Mouse (Mus musculus): ENCODE results near the gene Pnpla2. TPM values are rescaled to one million over a fixed set of nuclear protein-coding genes. Genes with fewer than 3 reads are reported as not detected.

Pnpla2 gene
- total RNA-seq, 2 experiments from 2014 or later = 23.2 to 30.4 TPM

DNA sequence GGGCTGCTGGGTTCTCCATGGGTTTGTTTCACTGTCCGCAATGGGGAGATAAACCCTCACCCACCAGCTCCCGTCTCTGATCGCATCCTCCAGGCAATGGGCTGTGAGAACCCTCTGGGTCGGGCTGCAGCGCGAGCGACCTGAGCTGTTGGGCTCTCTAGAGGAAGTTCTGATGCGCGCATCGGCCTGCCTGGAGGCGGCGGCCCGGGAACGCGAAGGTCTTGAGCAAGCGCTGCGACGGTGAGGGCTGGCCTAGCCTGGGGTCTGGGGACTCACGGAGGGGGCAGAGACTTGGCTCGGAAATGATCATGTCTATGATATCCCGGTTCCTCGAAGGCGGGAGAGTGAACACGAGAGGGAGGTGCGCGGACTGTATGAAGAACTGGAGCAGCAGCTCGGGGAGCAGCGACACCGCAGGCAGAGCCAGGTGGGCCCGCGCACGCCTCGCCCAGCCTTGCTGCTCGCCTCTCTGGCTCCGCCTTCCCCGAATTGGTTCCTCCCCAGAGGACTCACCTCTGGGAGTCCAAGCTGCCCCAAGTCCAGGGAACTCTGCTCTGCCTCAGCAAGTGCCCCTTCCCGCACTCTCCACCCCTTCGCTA is 9.7 kb downstream of the Pnpla2 start:
- DNase-seq (ENCODE audit: extremely low spot score in 1 of 2, low spot score in 1 of 2) = no peak

DNA sequence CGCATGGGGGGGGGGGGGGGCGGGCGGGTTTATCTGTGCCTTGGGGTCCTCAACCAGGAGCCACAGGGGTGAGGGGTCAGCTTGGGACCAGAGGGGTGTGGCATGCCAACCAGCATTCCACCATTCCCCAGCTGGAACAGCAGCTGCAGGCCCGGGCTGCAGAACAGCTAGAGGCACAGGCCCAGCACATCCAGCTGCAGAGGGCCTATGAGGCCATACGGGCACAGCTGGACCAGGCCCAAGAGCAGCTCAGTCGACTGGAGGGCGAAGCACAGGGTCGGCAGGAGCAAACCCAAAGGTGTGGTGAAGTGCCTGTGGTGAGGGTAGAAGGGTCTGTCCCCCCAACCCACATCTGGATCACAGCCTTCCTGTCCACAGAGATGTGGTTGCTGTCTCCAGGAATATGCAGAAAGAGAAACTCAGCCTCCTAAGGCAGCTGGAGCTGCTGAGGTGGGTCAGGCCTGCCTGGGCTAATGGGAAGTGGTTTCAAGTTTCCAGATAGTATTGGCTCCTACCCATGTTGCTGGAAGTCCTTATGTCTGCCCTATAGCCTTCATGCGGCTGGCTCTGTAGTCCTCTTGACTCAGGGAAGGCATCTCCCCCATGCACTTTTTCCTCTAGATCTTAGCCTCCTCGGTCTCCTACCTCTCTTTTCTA is 10.5 kb downstream of the Pnpla2 start:
- no peak for DNase-seq (ENCODE audit: extremely low spot score in 1 of 2, low spot score in 1 of 2)

DNA sequence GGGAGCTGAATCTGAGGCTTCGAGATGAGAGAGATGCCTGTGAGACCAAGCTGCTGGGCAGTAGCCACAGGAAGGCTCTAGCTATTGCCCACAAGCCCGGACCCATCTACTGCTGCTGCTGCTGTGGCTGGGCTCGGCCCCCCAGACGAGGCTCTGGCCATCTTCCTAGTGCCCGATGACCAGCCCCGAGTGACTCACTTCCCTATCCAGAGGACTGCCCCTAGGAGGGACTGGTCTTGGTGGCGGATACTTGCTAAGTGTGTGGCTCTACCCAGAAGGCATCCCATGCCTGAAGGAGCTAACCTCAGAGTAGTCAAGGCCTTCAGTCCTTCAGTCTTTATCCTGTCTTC is 11.0 kb downstream of the Pnpla2 start:
- DNase-seq (ENCODE audit: extremely low spot score in 1 of 2, low spot score in 1 of 2) = no peak

DNA sequence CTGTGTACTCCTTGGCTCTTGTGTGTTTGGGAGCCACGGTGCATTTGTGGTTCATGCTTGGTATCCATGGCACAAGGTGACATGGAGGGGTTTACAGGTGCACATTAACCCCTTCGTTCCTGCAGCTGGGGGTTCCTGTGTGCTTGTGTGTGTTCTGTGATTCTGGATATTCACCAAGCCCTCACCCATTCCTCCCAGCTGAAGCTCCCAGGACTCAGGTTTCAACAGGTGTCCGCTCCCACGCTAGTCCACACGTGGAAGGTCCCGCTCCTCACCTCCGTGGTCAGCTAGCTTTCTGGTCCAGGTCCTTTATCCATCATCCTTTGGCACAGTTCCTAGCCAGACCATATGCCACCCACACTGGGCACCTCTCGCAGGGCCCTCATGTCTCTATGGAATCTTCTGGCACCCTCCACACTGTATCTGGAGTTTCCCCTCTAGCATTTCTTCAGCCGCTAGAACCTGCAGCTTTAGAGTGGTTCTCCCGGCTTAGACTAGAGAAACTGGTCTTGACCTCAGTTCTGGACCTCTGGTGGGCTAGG is 11.7 kb downstream of the Pnpla2 start:
- no peak for DNase-seq (ENCODE audit: extremely low spot score in 1 of 2, low spot score in 1 of 2)

DNA sequence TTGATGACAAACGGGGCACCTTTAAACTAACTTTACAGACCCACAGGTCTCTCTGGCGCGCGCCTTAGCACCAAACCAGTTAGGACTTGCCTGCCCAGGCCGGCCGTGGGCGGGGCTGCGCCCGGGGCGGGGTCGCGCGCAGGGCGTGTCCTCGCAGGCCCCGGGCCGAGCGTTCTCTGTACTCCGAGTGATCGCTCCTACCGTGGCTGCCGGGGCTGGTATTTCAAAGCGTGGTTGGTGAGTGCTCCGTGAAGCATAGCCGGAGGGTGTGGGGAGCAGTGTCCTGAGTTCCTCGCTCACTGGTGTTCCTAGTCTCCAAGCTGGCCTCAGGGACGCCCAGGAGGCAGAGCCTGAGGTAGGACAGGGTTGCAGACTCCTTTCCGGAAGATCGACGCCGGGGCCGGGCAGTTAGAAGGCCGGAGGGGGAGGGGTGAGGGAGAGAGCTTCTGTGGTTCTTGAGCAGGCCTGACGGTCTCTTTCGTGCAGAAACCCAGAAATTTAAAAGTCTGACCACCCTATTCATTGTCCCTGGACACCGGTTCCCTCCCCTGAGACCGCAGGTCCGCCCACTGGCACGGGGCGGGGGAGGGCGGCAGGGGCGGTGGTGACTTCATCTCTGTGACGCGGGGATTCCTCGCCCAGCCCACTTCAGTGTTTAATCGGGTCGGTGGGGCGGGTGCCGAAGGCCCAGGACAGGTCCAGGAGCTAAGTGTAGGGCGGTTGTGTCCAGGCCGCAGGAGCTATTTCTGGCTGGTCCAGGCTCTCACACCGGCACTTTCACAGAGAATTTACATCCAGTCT is 12.4 kb downstream of the Pnpla2 start, which contains the start of gene Cd151:
Gene Cd151, plus strand, starts transcription at position 163 of the 801 bp plus-strand sequence.
- peak; percentile 49 to 54 for DNase-seq (ENCODE audit: extremely low spot score in 1 of 2, low spot score in 1 of 2)

DNA sequence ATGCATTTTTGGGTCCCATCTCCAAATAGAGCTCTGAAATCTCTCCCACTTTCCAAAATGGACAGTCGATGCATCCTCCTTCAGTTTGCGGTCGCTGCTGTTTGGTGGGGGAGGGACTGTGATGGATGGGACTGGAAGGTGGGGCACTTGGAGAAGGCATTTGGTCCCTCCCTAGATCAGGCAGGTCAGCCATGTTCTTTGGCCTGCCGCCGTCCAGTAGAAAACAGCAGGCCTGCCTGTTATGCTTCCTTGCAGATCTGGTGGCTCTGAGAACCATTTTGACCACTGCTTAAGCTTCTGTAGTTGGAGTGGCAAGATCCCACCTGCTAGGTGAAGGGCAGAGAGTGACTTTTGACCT is 13.1 kb downstream of the Pnpla2 start:
- no peak for DNase-seq (ENCODE audit: extremely low spot score in 1 of 2, low spot score in 1 of 2)

DNA sequence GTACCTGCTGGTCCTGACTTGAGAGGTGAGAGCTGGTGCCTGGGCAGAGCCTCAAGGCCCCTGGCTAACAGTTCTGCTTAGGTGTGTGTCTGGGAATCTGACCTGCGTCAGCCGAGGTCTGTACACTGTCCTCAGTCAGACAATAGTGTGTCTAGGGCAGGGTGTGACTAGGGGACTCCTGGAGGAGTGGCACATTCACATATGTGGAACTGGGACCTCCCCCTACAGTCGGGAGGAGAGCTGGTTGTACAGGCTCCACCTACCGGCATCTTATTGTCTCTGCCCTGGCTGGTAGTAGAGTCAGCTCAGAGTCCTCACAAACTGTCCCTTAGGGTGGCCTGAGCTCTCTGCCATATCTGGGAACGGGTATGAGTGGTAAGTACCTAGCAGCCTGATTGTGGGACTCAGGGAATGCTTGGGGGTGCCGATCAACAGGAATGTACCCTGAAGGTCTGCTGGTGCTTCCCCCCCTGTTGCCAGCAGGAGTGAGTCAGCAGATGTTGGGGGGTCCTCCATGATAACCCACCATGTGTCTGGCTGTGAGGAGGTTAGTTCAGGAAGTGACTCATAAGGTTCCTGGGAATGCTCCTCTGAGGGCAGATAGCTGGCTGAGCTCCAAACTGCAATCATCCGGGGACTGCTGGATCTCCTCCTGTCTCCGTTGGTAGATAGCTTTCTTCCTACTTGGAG is 13.7 kb downstream of the Pnpla2 start:
- DNase-seq (ENCODE audit: extremely low spot score in 1 of 2, low spot score in 1 of 2) = peak in 1 of 2 experiments; percentile 38

DNA sequence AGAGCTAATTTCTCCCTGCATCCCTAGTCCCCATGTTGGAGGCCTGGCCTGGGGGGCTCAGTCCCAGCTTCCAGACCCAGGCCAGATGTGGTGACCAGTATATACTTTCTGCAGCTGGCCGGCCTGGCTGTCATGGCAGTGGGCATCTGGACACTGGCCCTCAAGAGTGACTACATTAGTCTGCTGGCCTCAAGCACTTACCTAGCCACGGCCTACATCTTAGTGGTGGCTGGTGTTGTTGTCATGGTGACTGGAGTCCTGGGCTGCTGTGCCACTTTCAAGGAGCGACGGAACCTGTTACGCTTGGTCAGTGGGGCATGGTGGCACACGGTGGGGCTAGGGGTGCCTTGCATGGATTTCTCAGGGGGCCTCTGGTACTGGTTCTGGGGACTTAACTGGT is 14.4 kb downstream of the Pnpla2 start:
- DNase-seq (ENCODE audit: extremely low spot score in 1 of 2, low spot score in 1 of 2) = no peak

DNA sequence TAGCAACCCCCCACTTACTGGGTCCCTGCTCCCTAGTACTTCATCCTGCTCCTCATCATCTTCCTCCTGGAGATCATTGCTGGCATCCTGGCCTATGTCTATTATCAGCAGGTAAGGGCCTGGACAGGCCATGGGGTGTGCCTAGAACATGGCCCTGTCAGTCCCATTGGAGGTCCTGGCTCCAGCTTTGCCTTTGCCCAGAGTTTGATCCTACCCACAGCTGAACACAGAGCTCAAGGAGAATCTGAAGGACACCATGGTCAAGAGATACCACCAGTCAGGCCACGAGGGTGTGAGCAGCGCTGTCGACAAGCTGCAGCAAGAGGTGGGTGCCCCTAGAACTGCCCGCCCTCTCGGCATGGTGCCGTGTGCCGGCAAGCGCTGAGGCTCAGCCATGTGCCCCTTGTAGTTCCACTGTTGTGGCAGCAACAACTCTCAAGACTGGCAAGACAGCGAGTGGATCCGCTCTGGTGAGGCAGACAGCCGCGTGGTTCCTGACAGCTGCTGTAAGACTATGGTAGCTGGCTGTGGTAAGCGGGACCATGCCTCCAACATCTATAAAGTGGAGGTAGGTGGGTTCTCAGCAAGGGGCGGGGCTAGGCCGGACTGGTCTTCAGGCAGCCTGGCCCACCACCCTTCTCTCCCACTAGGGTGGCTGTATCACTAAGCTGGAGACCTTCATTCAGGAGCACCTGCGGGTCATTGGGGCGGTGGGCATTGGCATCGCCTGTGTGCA is 15.1 kb downstream of the Pnpla2 start:
- no peak for DNase-seq (ENCODE audit: extremely low spot score in 1 of 2, low spot score in 1 of 2)

DNA sequence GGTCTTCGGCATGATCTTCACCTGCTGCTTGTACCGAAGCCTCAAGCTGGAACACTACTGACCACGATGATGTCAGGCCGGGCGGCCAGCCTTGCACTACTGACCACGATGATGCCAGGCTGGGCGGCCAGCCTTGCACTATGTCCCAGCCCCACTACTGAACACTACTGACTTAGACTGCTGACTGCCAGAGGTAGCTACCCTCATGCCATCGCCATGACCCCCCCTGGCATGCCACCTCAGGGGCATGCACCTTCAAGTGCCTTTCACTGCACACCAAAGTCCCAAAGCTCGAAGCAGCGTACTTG is 15.6 kb downstream of the Pnpla2 start:
- DNase-seq (ENCODE audit: extremely low spot score in 1 of 2, low spot score in 1 of 2) = no peak

DNA sequence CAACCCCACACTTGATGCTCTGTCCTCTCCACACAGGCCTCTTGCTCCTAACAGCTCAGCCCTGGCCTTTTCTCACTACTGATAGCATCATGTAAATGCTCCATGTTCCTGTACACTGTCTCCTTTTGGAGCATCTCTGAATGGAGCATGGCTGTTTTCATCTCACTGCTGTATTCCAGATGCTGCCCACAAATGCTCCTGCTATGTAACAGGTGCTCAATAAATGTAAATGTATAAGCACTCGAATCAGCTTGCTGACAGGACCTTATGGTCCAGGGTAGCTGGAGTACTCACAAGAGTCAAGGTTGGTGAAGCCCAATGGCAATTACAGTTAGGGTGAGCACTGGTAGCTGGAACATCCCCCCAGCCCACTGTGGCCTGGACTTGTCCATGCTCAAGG is 16.2 kb downstream of the Pnpla2 start:
- DNase-seq (ENCODE audit: extremely low spot score in 1 of 2, low spot score in 1 of 2) = no peak

DNA sequence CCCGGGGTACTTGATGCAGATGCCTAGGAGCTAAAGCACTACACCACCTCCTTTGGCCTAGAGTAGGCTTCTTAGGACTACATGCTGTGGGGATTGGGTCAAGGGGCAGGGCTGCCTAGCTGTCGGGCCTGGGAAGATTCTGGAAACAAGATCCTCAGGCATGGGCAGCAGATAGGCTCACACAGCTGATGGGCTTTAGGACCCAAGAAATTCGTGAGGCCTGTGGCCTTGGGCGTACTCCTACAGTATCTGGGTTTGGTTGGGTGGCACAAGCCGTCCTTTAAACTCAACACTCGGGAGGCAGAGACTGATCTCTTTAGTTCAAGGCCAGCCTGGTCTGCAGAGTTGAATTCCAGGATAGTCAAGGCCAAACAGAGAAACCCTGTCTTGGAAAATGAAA is 17.2 kb downstream of the Pnpla2 start:
- DNase-seq (ENCODE audit: extremely low spot score in 1 of 2, low spot score in 1 of 2) = no peak

DNA sequence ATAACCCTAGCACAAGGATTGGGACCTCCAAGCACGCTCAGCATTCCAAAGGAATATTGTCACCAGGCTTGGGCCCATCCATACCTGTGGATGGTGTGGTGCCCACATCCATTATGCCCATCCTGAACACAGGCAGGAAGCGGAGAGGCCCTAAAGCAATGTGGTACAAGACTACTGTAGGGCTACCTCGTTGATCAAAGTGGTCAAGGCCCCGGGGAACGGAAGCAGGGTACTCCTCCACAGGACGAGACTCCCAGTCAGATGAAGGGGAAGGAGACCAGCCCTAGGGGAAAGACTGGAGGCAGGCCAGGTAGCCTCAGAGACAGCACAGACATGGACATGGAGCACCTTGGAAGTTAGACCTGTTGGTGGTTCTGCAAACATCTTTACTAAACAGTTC is 17.8 kb downstream of the Pnpla2 start:
- DNase-seq (ENCODE audit: extremely low spot score in 1 of 2, low spot score in 1 of 2) = no peak

DNA sequence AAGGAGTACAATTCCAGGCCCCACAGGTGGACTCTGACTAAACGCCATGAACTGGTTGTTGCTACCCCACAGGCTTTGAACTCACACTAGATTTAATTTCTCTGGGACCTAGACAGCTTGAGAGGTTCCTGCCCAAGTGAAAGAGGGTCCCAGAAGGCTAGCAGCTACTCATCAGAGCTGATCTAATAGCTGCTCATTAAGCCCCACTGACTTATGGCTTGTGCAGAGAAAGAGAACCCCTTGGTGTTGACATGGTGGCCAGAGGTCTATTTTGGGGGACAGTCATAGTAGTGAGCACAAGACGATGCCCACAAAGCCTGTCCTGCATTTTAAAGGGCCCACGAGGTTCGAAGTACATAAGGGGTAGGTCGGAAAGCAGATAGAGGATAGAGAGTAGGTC is 19.2 kb downstream of the Pnpla2 start:
- DNase-seq (ENCODE audit: extremely low spot score in 1 of 2, low spot score in 1 of 2) = no peak

DNA sequence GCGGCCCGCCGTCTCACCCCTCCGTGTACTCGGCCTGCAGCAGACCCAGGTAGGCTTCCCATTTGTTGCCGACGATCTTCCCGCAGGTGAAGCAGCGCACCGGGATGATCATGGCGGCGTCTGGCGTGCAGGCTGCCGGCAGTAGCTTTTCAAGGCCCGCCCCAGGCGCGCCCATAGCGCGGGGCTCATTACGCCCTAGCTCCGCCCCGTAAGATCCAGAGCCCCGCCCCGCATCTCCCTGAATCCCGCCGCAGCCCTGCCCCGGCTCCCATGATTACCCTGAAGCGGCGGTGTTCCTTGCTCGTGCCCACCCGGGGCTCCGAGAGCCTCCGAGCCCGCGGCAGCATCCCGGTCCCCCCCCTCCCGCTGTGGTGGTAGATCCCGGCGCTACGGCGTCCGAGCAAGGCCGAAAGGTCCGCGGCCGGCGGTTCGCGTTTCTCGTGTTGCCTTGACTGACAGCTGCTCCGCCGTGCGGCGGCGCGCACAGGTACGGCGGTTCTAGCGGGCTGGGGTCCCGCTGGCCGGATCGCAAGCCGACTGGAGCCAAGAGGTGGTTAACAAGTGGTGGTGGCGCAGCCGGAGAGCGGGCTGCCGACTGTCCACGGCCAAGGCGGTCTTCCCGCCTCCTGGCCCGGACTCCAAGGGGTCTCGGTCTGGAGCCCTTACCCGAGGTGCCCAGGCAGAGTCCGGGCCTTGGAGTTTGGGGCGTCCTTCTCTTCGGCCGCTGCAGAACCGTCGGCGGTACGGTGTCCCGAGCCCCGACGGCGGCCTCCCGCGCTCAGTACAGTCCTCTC is 20.2 kb downstream of the Pnpla2 start, which contains the start of the genes Polr2l and Tspan4:
Gene Polr2l, minus strand, starts transcription at position 122 of the 794 bp plus-strand sequence.
Gene Tspan4, plus strand, starts transcription at position 230 of the 794 bp plus-strand sequence.
- DNase-seq (ENCODE audit: extremely low spot score in 1 of 2, low spot score in 1 of 2) = peak; percentile 78 to 93

DNA sequence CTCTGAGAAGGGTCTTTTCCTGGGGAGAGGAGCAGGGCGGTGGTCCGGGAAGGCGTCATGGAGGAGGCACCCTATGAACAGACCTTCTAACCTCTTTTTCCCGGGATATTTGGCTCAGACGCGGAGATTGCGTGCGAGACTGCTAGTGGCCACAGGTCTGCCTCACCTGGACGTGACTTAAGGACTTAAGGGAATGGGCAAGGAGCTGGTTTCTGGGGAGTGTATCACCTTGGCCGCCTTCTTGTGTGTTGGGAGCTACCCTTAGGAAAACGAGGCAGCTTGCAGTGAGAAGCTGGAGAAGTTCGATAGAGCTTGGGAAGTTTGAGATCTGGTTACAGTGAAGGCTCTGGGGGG is 20.8 kb downstream of the Pnpla2 start:
- no peak for DNase-seq (ENCODE audit: extremely low spot score in 1 of 2, low spot score in 1 of 2)

DNA sequence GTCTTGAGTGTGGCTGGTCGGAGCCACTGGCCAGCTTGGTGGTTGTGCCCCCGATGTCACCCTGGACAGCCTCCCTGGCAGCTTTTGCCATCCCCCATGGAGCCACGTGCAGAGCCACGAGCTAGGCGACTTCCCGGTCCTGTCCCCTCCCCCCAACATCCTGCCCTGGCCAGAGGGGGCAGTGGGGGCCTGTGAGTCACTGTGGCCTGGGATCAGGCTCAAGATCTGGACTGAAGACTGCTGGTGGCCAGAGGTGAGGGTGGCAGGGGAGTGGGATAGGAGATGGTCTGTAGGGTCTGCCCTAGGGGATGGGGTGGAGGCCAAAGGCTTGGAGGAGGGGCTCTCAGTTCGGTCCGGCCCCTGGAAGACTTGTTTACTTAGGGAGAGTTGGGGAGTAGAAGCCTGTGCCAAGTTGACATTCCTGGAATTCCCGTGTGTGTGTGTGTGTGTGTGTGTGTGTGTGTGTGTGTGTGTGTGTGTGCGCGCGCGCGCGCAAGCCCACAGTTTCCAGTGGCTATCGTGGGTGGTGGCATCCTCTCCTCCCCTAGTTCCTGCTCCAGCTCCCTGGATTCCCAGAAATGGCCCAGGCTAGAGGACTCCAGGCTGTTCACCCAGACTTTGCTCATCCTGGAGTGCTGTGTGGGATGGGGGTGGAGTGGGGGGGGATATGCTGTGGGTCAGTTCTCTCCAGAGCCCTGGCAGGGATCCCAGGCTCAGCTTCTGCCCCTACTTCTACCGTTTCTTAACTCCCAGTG is 21.4 kb downstream of the Pnpla2 start:
- DNase-seq (ENCODE audit: extremely low spot score in 1 of 2, low spot score in 1 of 2) = no peak

DNA sequence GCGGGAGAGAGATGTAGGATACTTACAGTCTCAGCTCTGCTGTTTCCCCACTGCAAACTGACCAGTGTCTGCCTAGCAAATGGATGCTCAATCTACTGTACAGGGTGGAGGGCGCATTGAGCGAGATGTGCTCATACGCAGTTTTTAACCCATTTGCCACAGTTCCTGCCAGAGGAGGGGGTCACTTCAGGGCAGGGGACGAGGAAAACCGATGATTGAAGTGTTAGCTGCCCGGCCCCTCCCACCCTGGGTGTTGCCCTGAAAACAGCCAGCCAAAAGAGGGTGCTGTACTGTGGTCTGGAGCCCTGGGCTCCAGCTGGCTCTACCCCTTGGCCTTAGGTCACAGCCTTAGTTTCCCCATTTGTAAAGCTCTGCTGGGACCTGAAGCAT is 22.0 kb downstream of the Pnpla2 start:
- no peak for DNase-seq (ENCODE audit: extremely low spot score in 1 of 2, low spot score in 1 of 2)
